Mouse (Mus musculus) C2C12 (cell line): Measurements from ENCODE around the gene Prnd.

Experiments used
- CTCF ChIP-seq: IDR thresholded peaks from one replicate; pipeline ENCODE4 v1.5.1; 2011; ENCODE audit not compliant: control insufficient read depth, insufficient read depth, insufficient read length
- MAX ChIP-seq: IDR thresholded peaks from one replicate; pipeline ENCODE4 v1.6.1; 2011; ENCODE audit warnings: mild to moderate bottlenecking, control low read depth
- MYOD1 ChIP-seq: IDR thresholded peaks from one replicate; pipeline ENCODE4 v1.6.1; 2011; ENCODE audit warnings: low read depth; ENCODE audit not compliant: control insufficient read depth, insufficient read length
- MYOG ChIP-seq: IDR thresholded peaks from one replicate; pipeline ENCODE4 v1.6.1; 2011; ENCODE audit not compliant: control insufficient read depth, insufficient read length; ENCODE audit errors: extremely low read depth
- USF1 ChIP-seq: IDR thresholded peaks from one replicate; pipeline ENCODE4 v1.6.1; 2011; ENCODE audit warnings: low read depth, mild to moderate bottlenecking, control low read depth, moderate library complexity

- no peak for TF ChIP-seq CTCF
- TF ChIP-seq USF1, result no peak
- TF ChIP-seq MYOG, result no peak
- TF ChIP-seq MAX, result no peak
- TF ChIP-seq MYOD1, result no peak
These were observed 10.2 kb upstream of the Prnd start for GRCm38 (mm10) chr2:131940506-131940905.
